ENCODE assay signal across 13 mouse cellular contexts in genomic region chr6:99819255-99819929, GRCm38 (mm10).
A peak's percentile ranks its signal among the peaks of the same experiment; 100 is the strongest.
DNase-seq lines count a peak whose midpoint lies in the region; ATAC-seq and TF ChIP-seq lines count a peak whose summit lies in the region.
"Had no signal": no experiment of that assay in that cellular context is flagged by ENCODE, and none has a peak within 500 bp of the region (broad histone marks: within the 10 kb centered on the region; RNA-seq: fewer than 3 reads in every experiment).

No protein-coding gene starts in this region.

- no peak for TF ChIP-seq CTCF in gastrocnemius, adult 2 months (IDR thresholded peaks at IDR 0.05)

- H3K27ac ChIP-seq in gastrocnemius, adult 2 months = no peak overlapping the region
- H3K27ac ChIP-seq: embryonic facial prominence, embryonic 15.5 days; forebrain, embryonic 12.5 days; kidney, postnatal 0 days; liver, embryonic 15.5 days; neural tube, embryonic 12.5 days had no signal

- no peak for ATAC-seq in granulocyte monocyte progenitor cell, adult 5-6 weeks (replicated peaks; ENCODE audit: poor library complexity, severe bottlenecking)

- H3K4me3 ChIP-seq in gastrocnemius, adult 2 months = no peak overlapping the region
- H3K4me3 ChIP-seq: embryonic facial prominence, embryonic 15.5 days; forebrain, embryonic 12.5 days; liver, embryonic 15.5 days; neural tube, embryonic 12.5 days had no signal

- intact Hi-C loops in gastrocnemius, adult 2 months (cut with DNase I) = no loop called here
- intact Hi-C loops in left cerebral cortex, postnatal 36 days (cut with DNase I) = no loop called here

- DNase-seq in gastrocnemius, postnatal 10 days = peak; percentile 59
- DNase-seq in gastrocnemius, adult 2 months = no peak
- DNase-seq in kidney, postnatal 4 days = peak; percentile 62
- no peak for DNase-seq in kidney, adult 11 months
- peak; percentile 40 for DNase-seq in 3T3-L1 (ENCODE audit: low read depth, low spot score)
- peak; percentile 62 for DNase-seq in adipocyte (ENCODE audit: low spot score)
- DNase-seq in left cerebral cortex, postnatal 36 days (ENCODE audit: low spot score in 2 of 2) = no peak

Comparison
In these comparisons a context has a peak if more than half of its experiments do, and no peak if none do; other contexts are left out.
1. DNase-seq: peak in gastrocnemius, postnatal 10 days (single experiment), kidney, postnatal 4 days (2 of 2), 3T3-L1 (single experiment) and adipocyte (single experiment); none in gastrocnemius, adult 2 months (single experiment), kidney, adult 11 months (single experiment) and left cerebral cortex, postnatal 36 days (0 of 2).